Mouse (Mus musculus) liver, adult 2 months (tissue): ENCODE results near the gene Cpn2. TPM values are rescaled to one million over a fixed set of nuclear protein-coding genes. Genes with fewer than 3 reads are reported as not detected.

Experiments used
- DNase-seq: peaks from one replicate; pipeline ENCODE4 v3.0.0-alpha.2; 2011; ENCODE audit warnings: low read depth, low spot score; ENCODE audit errors: extremely low read depth
- H3K27ac ChIP-seq: fragments of 200-500 bp; replicated peaks from 2 replicates; pipeline ENCODE4 v1.5.1; 2012; ENCODE audit warnings: low read depth, mild to moderate bottlenecking, control low read depth, inconsistent platforms, low read length; ENCODE audit not compliant: insufficient read depth
- H3K27me3 ChIP-seq: fragments of 200-500 bp; 2 replicates; pipeline ENCODE4 v1.6.1; 2012; ENCODE audit warnings: mild to moderate bottlenecking, moderate library complexity, low read length, inconsistent platforms; ENCODE audit not compliant: control insufficient read depth, insufficient read depth
- H3K36me3 ChIP-seq: fragments of 200-500 bp; 2 replicates; pipeline ENCODE4 v1.6.1; 2012; ENCODE audit warnings: low read length, inconsistent platforms; ENCODE audit not compliant: control insufficient read depth, insufficient read depth
- H3K4me1 ChIP-seq: fragments of 200-500 bp; 2 replicates; pipeline ENCODE4 v1.6.1; 2011; ENCODE audit warnings: low read length; ENCODE audit not compliant: control insufficient read depth, insufficient read depth
- H3K4me3 ChIP-seq: fragments of 200-500 bp; 2 replicates; pipeline ENCODE4 v1.5.1; 2011; ENCODE audit warnings: low read depth, mild to moderate bottlenecking, control low read depth, low read length, moderate library complexity; ENCODE audit not compliant: insufficient read depth
- H3K79me2 ChIP-seq: fragments of 200-500 bp; 2 replicates; pipeline ENCODE4 v1.6.1; 2012; ENCODE audit warnings: inconsistent platforms, mild to moderate bottlenecking, low read length, moderate library complexity; ENCODE audit not compliant: control insufficient read depth, insufficient read depth
- H3K9ac ChIP-seq: fragments of 200-500 bp; 2 replicates; pipeline ENCODE4 v1.6.1; 2012; ENCODE audit warnings: low read depth, mild to moderate bottlenecking, control low read depth, inconsistent platforms, low read length
- CTCF ChIP-seq: fragments of 200-500 bp; IDR thresholded peaks from 2 replicates; pipeline ENCODE4 v1.5.1; 2011; ENCODE audit warnings: low read depth, low read length, control low read depth
- POLR2A ChIP-seq: fragments of 200-500 bp; IDR thresholded peaks from 2 replicates; pipeline ENCODE4 v1.6.1; 2011; ENCODE audit warnings: low read length, control low read depth; ENCODE audit not compliant: insufficient read depth; ENCODE audit errors: extremely low read depth
- WGBS: fragments of 180-500 bp; shearing (Covaris S2); methylation state at CpG from one replicate; pipeline ENCODE4 v1.1.7; 2018; 5-methylcytosine and 5-hydroxymethylcytosine counted together
- polyA plus RNA-seq: library from polyadenylated mRNA; depleted of rRNA; stranded (reverse); fragments of >200 nt; gene quantifications from 2 replicates; pipeline ENCODE4 v1.2.3, GENCODE M21; 2012
- total RNA-seq: library from RNA; depleted of rRNA; stranded (reverse); fragments of >200 nt; gene quantifications from 2 replicates; pipeline ENCODE4 v1.2.3, GENCODE M21; 2014

The Cpn2 gene
- total and polyA plus RNA-seq, 2 experiments, result 137 to 263 TPM

- no peak for TF ChIP-seq CTCF
- no peak for TF ChIP-seq POLR2A
- Histone ChIP-seq H3K27me3 (no peaks in the 10 kb centered on the region), H3K4me1 (no peaks in the 10 kb centered on the region), H3K27ac (no peak overlapping the region), H3K36me3 (no peaks in the 10 kb centered on the region), H3K4me3 (no peak overlapping the region), H3K9ac (no peak overlapping the region), H3K79me2 (no peaks in the 10 kb centered on the region)
- DNase-seq, result no peak
- WGBS, result 83% methylated on average over 15 of the region's 15 CpGs
Observed at GRCm38 (mm10) chr16:30275558-30276340, 8.4 kb upstream of the Cpn2 start.

GRCm38 (mm10) chr16:30273065-30273464 is 5.8 kb upstream of the Cpn2 start:
- no peak overlapping the region for H3K9ac ChIP-seq
- no peak overlapping the region for H3K4me3 ChIP-seq
- no peak overlapping the region for H3K27ac ChIP-seq
- no peak for DNase-seq
- no peaks in the 10 kb centered on the region for H3K4me1 ChIP-seq
- no peaks in the 10 kb centered on the region for H3K36me3 ChIP-seq
- H3K79me2 ChIP-seq, result no peaks in the 10 kb centered on the region
- TF ChIP-seq POLR2A, result no peak
- no peak for TF ChIP-seq CTCF
- H3K27me3 ChIP-seq, result no peaks in the 10 kb centered on the region
- WGBS, result 96% methylated on average over 8 of the region's 8 CpGs

DNA sequence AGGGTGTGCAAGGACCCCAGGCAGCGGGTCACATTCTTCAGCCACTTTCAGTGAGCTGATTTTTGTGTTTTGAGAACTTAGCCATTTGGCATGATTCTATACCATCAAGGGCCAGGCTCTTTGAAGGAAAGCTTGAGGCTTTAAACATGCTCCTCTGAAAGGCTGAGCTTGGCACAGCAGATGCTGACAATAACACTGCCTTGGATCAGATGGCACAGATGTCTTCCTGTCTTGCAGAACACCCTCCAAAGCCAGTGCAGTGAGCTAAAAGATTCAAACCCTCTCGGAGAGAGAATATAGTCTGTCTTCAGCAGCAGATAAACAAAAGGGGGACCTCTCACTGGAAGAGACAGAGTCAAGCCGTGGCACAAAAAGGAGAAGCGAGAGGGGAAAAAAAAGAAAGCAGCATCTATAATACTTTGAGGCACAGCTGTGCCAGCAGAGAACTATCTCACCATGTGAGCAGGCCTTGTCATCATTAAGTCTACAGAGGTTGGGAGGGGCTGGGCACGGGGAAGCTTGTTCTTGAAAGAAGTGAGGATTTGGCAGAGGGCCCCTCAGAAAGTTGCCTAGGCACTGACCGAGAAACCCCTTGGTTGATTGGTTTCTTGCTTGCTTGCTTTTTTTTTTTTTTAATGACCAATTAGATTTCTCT is 4.8 kb upstream of the Cpn2 start:
- no peak overlapping the region for H3K9ac ChIP-seq
- no peak overlapping the region for H3K4me3 ChIP-seq
- H3K36me3 ChIP-seq, result no peaks in the 10 kb centered on the region
- no peaks in the 10 kb centered on the region for H3K27me3 ChIP-seq
- no peak overlapping the region for H3K27ac ChIP-seq
- WGBS, result 82% methylated on average over 6 of the region's 6 CpGs
- no peak for DNase-seq
- H3K79me2 ChIP-seq, result no peaks in the 10 kb centered on the region; the same call in 1 of the 2 replicates
- TF ChIP-seq CTCF (no peak), POLR2A (no peak)
- H3K4me1 ChIP-seq, result no peaks in the 10 kb centered on the region; the same call in 1 of the 2 replicates

DNA sequence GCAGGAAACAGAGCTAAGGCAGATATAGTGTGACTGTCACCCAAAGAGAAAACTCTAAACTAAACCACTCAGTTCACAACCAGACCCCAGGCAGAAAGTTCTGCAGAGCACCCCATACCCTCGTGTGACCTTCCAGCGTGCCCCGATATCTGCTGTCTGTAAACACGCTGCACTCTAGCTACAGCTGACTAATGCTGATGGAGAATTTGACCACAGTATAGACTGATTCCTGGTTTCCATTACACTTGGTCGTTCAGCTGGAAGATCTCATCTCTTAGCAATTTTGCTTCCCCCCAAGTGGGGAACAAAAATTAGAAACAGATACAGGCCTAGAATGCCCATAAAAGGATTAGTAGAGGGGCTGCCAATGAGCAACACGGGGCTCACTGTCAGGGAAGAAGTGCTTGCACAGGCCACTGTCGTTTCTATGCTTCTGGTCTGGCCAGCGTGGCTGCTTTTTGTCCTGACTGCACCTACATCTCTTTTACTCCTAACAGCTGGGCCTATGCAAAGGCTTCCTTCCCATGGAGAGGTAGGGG is 4.0 kb upstream of the Cpn2 start:
- Histone ChIP-seq H3K27ac (no peak overlapping the region), H3K27me3 (no peaks in the 10 kb centered on the region), H3K4me1 (no peaks in the 10 kb centered on the region; the same call in 1 of the 2 replicates), H3K79me2 (peaks cover 4% of the 10 kb centered on the region; the same call in 1 of the 2 replicates), H3K4me3 (no peak overlapping the region), H3K9ac (no peak overlapping the region), H3K36me3 (no peaks in the 10 kb centered on the region)
- WGBS, result 81% methylated on average over 8 of the region's 8 CpGs
- no peak for DNase-seq
- no peak for TF ChIP-seq CTCF
- no peak for TF ChIP-seq POLR2A

- H3K27ac ChIP-seq, result peak overlapping the region; percentile 96
- WGBS, result 34% methylated on average over 5 of the region's 5 CpGs
- no peaks in the 10 kb centered on the region for H3K36me3 ChIP-seq
- TF ChIP-seq POLR2A (no peak), CTCF (no peak)
- H3K9ac ChIP-seq, result peak overlapping the region; percentile 99
- H3K4me1 ChIP-seq, result peaks cover 22% of the 10 kb centered on the region
- peak; percentile 47 for DNase-seq
- peak overlapping the region; percentile 96 for H3K4me3 ChIP-seq
- H3K79me2 ChIP-seq, result peaks cover 11% of the 10 kb centered on the region; the same call in 1 of the 2 replicates
- H3K27me3 ChIP-seq, result no peaks in the 10 kb centered on the region
Observed at GRCm38 (mm10) chr16:30266561-30266960, 738 bp downstream of the Cpn2 start.
